Mouse (Mus musculus) 3134 (cell line): ENCODE measurements at regions not wholly inside any gene's neighbourhood (a gene's known extent, or its start where the extent isn't known, plus 50 kb on each side); places are given as distances from the start of the nearest gene placed in this dataset.

Experiments used
- DNase-seq: peaks from one replicate; pipeline ENCODE4 v3.0.0-alpha.2; 2011; ENCODE audit warnings: low spot score; ENCODE audit not compliant: insufficient read length; ENCODE audit errors: extremely low read depth

- peak; percentile 33 for DNase-seq
Measured at GRCm38 (mm10) chr7:67462591-67462990, 89.9 kb upstream of the Mef2a start.

GRCm38 (mm10) chr7:67461333-67462255, 88.9 kb upstream of the Mef2a start:
- peak; percentile 88 for DNase-seq

DNA sequence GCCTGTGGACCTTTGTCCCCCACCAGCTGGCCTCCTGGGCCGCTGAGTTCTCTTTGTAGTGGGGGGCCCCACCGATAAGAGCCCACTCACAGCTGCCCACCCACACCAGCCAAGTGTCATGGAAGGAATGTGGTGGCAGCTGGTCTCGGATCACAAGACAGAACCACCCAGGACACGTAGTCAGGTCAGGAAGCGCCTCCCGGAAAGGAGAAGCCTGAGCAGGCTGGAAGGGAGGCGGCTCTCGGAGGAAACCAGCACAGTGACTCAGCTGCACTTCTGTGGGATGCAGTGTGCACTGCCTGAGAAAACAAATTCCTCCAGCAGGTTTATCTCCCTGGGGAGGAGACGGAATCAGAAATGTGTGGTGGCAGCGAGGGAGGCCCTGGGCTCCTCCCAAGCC, 87.2 kb upstream of the Mef2a start:
- peak; percentile 76 for DNase-seq

- no peak for DNase-seq
Measured at GRCm38 (mm10) chr7:67459209-67459608, 86.6 kb upstream of the Mef2a start.

DNA sequence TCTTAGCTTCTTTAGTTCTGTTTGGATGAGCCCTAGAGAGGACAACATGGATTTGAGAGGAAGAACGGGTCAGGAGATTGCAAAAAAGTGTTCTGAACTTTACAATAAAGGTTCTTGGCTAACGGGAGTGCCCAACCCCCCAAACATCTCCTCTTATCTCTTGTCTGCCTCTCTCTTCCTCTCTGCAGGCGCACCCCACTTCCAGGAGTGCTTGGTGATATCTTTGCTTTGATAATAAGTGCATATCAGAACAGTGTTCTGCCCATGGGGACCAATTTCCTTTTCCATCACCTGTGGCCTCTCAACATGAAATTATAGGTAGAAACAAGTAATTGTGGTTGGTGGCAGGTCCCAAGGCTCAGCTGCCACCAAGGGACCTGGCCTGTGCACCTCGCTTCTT, 86.0 kb upstream of the Mef2a start:
- DNase-seq, result no peak

DNA sequence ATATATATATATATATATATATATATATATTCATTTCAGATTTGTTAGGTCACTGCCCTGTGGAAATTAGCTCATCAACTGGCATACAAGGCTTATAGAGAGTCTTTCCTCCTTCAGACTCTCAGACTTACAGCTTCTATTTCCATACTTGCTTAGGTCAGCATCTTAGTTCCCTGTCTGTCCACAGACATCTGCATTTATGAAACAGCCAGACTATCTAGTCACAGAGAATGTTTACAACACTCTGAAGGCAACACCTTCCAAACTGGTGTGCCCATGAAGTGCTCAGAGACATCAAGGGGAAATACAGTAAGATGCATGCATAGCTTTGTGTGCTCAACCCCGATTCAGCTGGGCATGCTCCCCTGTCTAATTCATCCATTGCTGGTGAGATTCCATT, 85.2 kb upstream of the Mef2a start:
- DNase-seq, result no peak

DNA sequence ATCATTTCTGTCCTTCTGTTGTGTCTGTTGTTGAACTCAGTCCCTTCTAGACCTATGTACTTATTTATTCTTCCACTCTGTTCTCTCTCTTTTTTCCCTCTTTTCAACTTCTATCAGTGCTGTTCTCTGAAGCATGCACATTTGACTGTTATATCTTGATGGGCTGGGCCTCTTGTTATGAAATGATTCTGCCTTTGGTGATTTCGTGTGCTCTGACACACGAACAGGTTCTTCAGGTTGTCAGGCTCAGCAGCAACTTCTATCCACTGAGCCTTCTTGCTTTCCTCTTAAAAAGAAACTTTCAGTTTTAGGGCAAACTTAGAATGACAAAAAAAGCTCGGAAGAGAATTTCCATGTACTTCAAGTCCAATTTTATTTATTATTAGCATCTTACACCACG, 83.4 kb upstream of the Mef2a start:
- DNase-seq, result no peak

DNA sequence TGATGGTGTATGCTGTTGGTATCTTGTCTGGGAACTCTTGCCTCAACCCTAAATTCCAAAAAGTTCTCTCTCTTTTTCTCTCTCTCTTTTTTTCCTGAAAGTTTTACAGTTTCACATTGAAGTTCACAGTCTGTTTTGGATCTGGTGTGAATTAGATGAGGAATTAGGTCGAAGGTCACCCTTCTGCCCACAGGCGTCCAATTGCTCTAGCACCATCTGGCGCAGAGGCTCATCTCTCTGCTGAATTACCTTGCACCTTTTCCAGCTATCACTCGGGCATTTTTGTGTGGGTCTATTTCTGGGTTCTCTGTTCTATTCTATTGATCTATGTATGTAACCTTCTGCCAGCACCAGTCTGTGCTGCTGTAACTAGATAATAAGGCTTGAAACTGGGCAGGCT, 81.8 kb upstream of the Mef2a start:
- DNase-seq, result no peak

DNA sequence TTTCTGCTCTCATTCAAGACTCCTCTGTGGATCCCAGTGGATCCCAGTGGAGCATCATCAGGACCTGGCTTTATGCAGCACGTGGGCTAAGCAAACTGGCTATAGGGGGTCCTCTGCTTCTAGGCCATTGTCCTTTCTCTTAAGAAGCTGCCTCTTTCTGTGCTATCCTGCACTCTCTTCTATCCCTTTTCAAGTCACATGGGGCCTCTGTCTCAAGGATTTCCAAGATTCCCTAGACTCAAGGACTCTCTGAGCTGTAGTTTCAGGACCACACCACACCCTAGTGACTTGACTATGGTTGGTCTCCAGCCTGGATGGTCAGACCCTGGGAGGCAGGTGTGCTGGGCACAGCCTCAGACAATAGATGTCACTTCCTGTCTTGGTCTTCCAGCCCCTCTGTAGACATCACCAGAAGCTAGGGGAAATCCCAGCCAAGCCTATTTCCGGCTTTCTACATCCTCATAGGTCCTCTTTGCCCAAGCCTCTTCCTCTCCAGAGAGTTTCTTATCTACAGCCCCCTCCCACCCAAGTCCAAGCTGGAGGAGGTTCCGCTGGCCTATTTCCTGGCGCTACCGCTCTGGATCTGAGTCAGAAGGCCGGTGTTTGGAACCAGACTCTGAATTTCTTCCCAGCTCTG, 78.6 kb upstream of the Mef2a start:
- DNase-seq, result no peak

- DNase-seq, result no peak
Measured at GRCm38 (mm10) chr7:67446606-67447005, 73.9 kb upstream of the Mef2a start.

DNA sequence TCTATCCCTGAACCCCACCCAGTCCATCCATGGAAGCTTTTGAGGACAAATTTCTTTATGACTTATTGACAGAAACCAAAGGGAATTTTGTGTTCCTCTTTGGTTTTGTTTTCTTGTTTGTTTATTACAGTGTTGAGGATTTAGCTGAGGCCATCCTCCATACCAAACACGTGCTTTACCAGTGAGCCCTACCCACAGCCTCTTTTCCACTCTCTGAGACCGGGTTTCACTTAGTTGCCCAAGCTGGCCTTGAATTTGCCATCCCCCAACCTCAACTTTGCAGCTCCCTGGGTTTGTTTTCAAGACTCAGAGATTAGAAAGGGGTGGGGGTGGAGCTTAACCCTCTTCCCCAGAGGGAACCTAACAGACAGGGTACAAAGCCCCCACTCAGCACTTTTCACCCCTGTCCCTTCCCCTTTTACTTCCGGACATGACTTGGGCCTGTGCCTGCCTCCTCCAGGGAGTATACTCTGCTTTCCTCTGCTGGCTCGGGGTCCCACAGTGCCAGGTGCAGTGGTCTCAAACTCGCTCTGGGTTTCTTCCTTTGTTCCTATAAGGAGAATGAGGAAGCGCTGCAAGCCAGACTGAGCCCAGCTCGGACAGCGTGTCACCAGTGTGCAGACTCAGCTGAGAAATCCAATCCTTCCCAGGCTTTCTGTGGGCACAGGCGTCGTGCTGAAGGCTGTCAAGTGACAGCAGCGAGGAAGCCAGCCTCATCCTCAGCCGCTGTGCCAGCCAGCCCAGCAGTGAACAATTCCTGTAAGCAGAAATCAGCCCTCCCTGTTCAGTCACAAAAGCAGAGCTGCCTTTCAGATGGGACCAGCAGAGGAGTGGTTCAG, 72.8 kb upstream of the Mef2a start:
- DNase-seq, result no peak

- DNase-seq, result no peak
Measured at GRCm38 (mm10) chr7:67444523-67444942, 71.9 kb upstream of the Mef2a start.

GRCm38 (mm10) chr7:67443666-67444065, 71.0 kb upstream of the Mef2a start:
- no peak for DNase-seq

GRCm38 (mm10) chr7:67443001-67443555, 70.4 kb upstream of the Mef2a start:
- DNase-seq, result peak; percentile 83

- DNase-seq, result no peak
Measured at GRCm38 (mm10) chr7:67442284-67442683, 69.6 kb upstream of the Mef2a start.

- DNase-seq, result no peak
Measured at GRCm38 (mm10) chr7:67440806-67441205, 68.1 kb upstream of the Mef2a start.

GRCm38 (mm10) chr7:67437216-67438006, 64.8 kb upstream of the Mef2a start:
- DNase-seq, result no peak

DNA sequence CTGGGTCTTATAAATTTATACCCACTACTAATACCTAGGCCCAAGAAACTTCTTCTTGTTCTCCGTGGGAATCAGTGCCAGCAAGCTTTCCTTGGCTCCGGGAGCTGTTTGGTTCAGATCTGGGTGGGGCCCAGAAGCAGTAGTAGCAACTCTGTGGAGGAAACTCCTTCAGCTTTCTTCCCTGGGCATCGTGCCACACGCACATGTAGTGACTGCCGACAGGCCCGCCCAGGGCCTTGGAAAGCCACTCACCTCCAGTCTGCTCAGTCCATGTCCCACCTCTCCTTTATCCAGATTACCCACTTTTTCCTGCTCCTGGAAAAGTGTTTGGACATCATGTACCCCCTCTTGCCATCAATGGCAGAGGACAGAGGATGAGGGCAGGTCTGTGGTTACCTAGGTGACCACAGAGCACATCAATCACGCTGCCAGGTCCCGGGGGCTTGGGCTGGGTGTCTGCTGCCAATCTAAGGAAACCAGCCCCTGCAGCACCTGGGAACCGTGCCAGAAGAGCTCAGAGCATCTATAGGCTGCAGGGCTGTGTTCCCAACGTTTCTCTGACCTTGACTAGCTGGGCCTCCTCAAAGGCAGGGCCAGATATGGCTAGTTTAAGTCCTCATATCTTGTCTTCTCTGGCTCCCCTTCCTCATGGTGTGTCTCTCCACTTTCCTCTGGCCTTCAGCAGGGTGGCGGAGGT, 63.1 kb upstream of the Mef2a start:
- DNase-seq, result peak; percentile 61

DNA sequence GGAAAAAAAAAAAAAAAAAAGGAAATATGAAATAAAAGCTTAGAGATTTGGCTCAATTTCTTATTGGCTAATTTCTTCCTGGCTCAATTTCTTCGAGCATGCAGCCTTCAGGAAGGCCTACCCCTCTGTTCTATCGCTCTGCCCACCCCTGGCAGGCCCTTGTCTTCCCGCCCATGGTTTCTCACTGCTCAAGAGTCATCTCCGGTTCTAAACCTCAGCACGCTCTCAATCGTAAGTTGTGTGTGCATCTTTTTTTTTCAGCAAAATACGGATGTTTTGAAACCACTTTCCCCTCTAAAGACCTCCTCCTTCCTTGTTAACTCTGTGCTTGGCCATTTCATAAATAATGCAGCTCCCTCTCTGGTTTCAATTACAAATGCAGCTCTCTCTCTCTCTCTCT, 58.3 kb upstream of the Mef2a start:
- no peak for DNase-seq

DNA sequence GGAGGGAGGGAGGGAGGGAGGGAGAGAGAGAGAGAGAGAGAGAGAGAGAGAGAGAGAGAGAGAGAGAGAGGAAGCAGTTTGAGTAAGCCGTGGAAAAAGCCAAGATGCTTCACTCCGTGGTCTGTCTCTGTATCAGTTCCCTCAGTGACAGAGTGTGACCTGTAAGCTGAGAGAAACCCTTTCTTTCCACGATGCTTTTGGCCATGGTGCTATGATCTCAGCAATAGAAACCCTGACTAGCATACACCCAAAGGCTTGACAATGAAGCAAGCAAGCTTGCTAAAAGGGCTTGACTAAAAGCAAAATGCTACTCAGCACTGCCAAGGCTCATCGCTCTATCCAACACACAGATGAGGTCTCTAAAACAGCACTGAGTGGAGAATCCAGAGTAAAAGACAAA, 57.4 kb upstream of the Mef2a start:
- DNase-seq, result no peak
